11 mouse cellular contexts compared by ENCODE assay signal in the genomic region with DNA sequence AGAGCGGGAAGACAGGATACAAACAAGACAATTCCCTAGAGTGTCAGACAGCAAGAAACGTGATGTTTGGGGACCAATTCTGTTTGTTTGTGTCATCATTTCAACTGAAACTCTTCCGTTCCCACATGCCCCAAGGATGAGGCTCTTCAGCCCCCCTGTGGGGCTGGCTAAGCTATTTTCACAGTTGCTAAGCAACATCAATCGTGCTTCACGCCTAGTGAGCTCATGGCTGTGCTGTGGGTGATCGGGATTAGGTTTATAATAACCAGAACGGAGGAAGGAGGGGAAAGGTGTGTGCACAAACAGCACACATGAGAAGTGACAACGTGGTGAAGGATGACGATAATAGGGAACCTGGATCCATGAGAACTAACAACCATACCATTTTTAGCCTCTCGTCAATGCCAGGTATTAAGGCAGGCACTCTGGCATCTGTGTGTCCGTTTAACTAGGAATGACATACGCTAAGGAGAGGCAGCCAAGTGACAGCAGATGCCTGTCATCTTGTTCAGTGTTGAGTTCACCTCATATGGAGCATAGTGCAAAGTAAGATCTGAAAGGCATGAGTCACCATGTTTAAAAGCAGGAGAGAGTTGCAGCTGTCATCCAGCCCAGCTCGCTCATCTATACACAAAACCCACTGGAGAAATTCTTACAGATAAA.
DNase-seq lines count a peak whose midpoint lies in the region; ATAC-seq lines count a peak whose summit lies in the region.
"Had no signal": no experiment of that assay in that cellular context is flagged by ENCODE, and none has a peak within 500 bp of the region (broad histone marks: within the 10 kb centered on the region; RNA-seq: fewer than 3 reads in every experiment).

No protein-coding gene starts in this region.

- H3K9ac ChIP-seq in forebrain, embryonic 14.5 days (ENCODE audit: low read length), result no peak overlapping the region
- H3K9ac ChIP-seq in forebrain, embryonic 11.5 days (ENCODE audit: low read length), result no peak overlapping the region
- H3K9ac ChIP-seq in midbrain, embryonic 14.5 days (replicated peaks; ENCODE audit: low read length), result no peak overlapping the region

- no peaks in the 10 kb centered on the region for H3K36me3 ChIP-seq in forebrain, embryonic 14.5 days (ENCODE audit: control insufficient read depth, insufficient read depth, low read length)
- no peaks in the 10 kb centered on the region for H3K36me3 ChIP-seq in forebrain, embryonic 11.5 days (ENCODE audit: control insufficient read depth, insufficient read depth, low read length)
- H3K36me3 ChIP-seq in midbrain, embryonic 14.5 days (ENCODE audit: control insufficient read depth, insufficient read depth, low read length), result no peaks in the 10 kb centered on the region
- H3K36me3 ChIP-seq: heart, embryonic 10.5 days had no signal

- H3K4me3 ChIP-seq in forebrain, embryonic 14.5 days (ENCODE audit: low read depth, low read length), result no peak overlapping the region
- H3K4me3 ChIP-seq in forebrain, embryonic 11.5 days (ENCODE audit: low read depth, low read length), result no peak overlapping the region
- H3K4me3 ChIP-seq in midbrain, embryonic 14.5 days (replicated peaks; ENCODE audit: low read depth, low read length), result no peak overlapping the region
- H3K4me3 ChIP-seq: heart, embryonic 10.5 days had no signal

- 58% methylated on average over 13 of the region's 13 CpGs for WGBS in forebrain, embryonic 14.5 days
- 72% methylated on average over 13 of the region's 13 CpGs for WGBS in forebrain, embryonic 11.5 days
- WGBS in midbrain, embryonic 14.5 days, result 35% methylated on average over 13 of the region's 13 CpGs

- ATAC-seq in forebrain, embryonic 14.5 days, result no peak
- ATAC-seq in forebrain, embryonic 11.5 days (replicated peaks; ENCODE audit: low FRiP score), result no peak
- 0 out of 2 replicates have a peak, but pooled peaks have one; percentile 73 for ATAC-seq in midbrain, embryonic 14.5 days (ENCODE audit: low FRiP score, low TSS enrichment)
- ATAC-seq in megakaryocyte progenitor cell, adult 5-6 weeks (replicated peaks; ENCODE audit: poor library complexity), result no peak

- peak; percentile 52 for DNase-seq in forebrain, embryonic 14.5 days (ENCODE audit: low spot score)
- no peak for DNase-seq in forebrain, embryonic 11.5 days (ENCODE audit: low spot score)
- DNase-seq in right cerebral cortex, adult 2 months (ENCODE audit: low spot score in 2 of 2), result peak; percentile 39 to 40
- DNase-seq in right cerebral cortex, postnatal 14 days, result no peak
- peak; percentile 76 for DNase-seq in midbrain, embryonic 14.5 days
- DNase-seq in liver, result no peak
- no peak for DNase-seq in ovary, postnatal 10 days (ENCODE audit: low spot score)
- DNase-seq: kidney, adult 2 months; lung, postnatal 10 days had no signal

- no peaks in the 10 kb centered on the region for H3K4me1 ChIP-seq in forebrain, embryonic 14.5 days (ENCODE audit: control insufficient read depth, insufficient read depth, low read length)
- H3K4me1 ChIP-seq in forebrain, embryonic 11.5 days (replicated peaks; ENCODE audit: control insufficient read depth, insufficient read depth, low read length), result no peaks in the 10 kb centered on the region
- H3K4me1 ChIP-seq in midbrain, embryonic 14.5 days (ENCODE audit: control insufficient read depth, insufficient read depth, low read length), result no peaks in the 10 kb centered on the region
- H3K4me1 ChIP-seq: heart, embryonic 10.5 days had no signal

- H3K27ac ChIP-seq in forebrain, embryonic 14.5 days (ENCODE audit: low read depth, low read length), result no peak overlapping the region
- no peak overlapping the region for H3K27ac ChIP-seq in forebrain, embryonic 11.5 days (ENCODE audit: low read depth, low read length)
- peak overlapping the region; percentile 37; the same call in 1 of the 2 replicates for H3K27ac ChIP-seq in midbrain, embryonic 14.5 days (replicated peaks; ENCODE audit: low read depth, low read length)
- H3K27ac ChIP-seq: heart, embryonic 10.5 days had no signal

- H3K9me3 ChIP-seq in forebrain, embryonic 14.5 days (replicated peaks; ENCODE audit: control insufficient read depth, low read length), result no peaks in the 10 kb centered on the region
- H3K9me3 ChIP-seq in forebrain, embryonic 11.5 days (ENCODE audit: control insufficient read depth, low read length), result no peaks in the 10 kb centered on the region
- no peaks in the 10 kb centered on the region for H3K9me3 ChIP-seq in midbrain, embryonic 14.5 days (ENCODE audit: control insufficient read depth, low read length)

- no peaks in the 10 kb centered on the region for H3K27me3 ChIP-seq in forebrain, embryonic 14.5 days (replicated peaks; ENCODE audit: control insufficient read depth, insufficient read depth, low read length)
- H3K27me3 ChIP-seq in forebrain, embryonic 11.5 days (ENCODE audit: control insufficient read depth, insufficient read depth, low read length), result no peaks in the 10 kb centered on the region
- no peaks in the 10 kb centered on the region for H3K27me3 ChIP-seq in midbrain, embryonic 14.5 days (ENCODE audit: control insufficient read depth, insufficient read depth, low read length)

- H3K4me2 ChIP-seq in forebrain, embryonic 14.5 days (ENCODE audit: low read length), result no peak overlapping the region
- no peak overlapping the region for H3K4me2 ChIP-seq in forebrain, embryonic 11.5 days (ENCODE audit: low read depth, low read length, severe bottlenecking)
- H3K4me2 ChIP-seq in midbrain, embryonic 14.5 days (ENCODE audit: low read length), result 0 out of 2 replicates have a peak overlapping the region, but pooled peaks have one; percentile 2

Comparison
In these comparisons a context has a peak if more than half of its experiments do, and no peak if none do; other contexts are left out.
1. DNase-seq: peak in forebrain, embryonic 14.5 days (single experiment), right cerebral cortex, adult 2 months (2 of 2) and midbrain, embryonic 14.5 days (single experiment); none in forebrain, embryonic 11.5 days (single experiment), right cerebral cortex, postnatal 14 days (single experiment), liver (single experiment) and ovary, postnatal 10 days (single experiment).